Mouse (Mus musculus): ENCODE measurements at regions not wholly inside any gene's neighbourhood (a gene's known extent, or its start where the extent isn't known, plus 50 kb on each side); places are given as distances from the start of the nearest gene placed in this dataset.

GRCm38 (mm10) chr5:72245382-72245781 lies 77.4 kb upstream of the Commd8 start:
- intact Hi-C loops (cut with DNase I) = no loop called here

GRCm38 (mm10) chr5:72244134-72244533 lies 76.1 kb upstream of the Commd8 start:
- intact Hi-C loops (cut with DNase I) = no loop called here
- peak; percentile 35 to 64 for DNase-seq (ENCODE audit: extremely low spot score in 1 of 2, low spot score in 2 of 2)

More at GRCm38 (mm10) chr5:72245382-72245781, 77.4 kb upstream of the Commd8 start:
- DNase-seq (ENCODE audit: extremely low spot score in 1 of 2, low spot score in 2 of 2) = peak in 1 of 2 experiments; percentile 20

- no peak for DNase-seq (ENCODE audit: extremely low spot score in 1 of 2, low spot score in 2 of 2)
- intact Hi-C loops (cut with DNase I) = no loop called here
These were observed 75.0 kb upstream of the Commd8 start for GRCm38 (mm10) chr5:72242981-72243380.

GRCm38 (mm10) chr5:72241451-72241850 lies 73.5 kb upstream of the Commd8 start:
- intact Hi-C loops (cut with DNase I) = no loop called here
- DNase-seq (ENCODE audit: extremely low spot score in 1 of 2, low spot score in 2 of 2) = no peak

- intact Hi-C loops (cut with DNase I) = no loop called here
- DNase-seq (ENCODE audit: extremely low spot score in 1 of 2, low spot score in 2 of 2) = no peak
These were observed 72.3 kb upstream of the Commd8 start for GRCm38 (mm10) chr5:72240271-72240670.

GRCm38 (mm10) chr5:72227002-72227401 lies 59.0 kb upstream of the Commd8 start:
- DNase-seq (ENCODE audit: extremely low spot score in 1 of 2, low spot score in 2 of 2) = no peak
- intact Hi-C loops (cut with DNase I) = no loop called here

- DNase-seq (ENCODE audit: extremely low spot score in 1 of 2, low spot score in 2 of 2) = no peak
- intact Hi-C loops (cut with DNase I) = no loop called here
These were observed 57.7 kb upstream of the Commd8 start for GRCm38 (mm10) chr5:72225576-72226298.

GRCm38 (mm10) chr5:72225056-72225455 lies 57.1 kb upstream of the Commd8 start:
- intact Hi-C loops (cut with DNase I) = no loop called here
- DNase-seq (ENCODE audit: extremely low spot score in 1 of 2, low spot score in 2 of 2) = no peak

- intact Hi-C loops (cut with DNase I) = no loop called here
- peak in 1 of 2 experiments; percentile 48 for DNase-seq (ENCODE audit: extremely low spot score in 1 of 2, low spot score in 2 of 2)
These were observed 56.6 kb upstream of the Commd8 start for GRCm38 (mm10) chr5:72224551-72224966.

GRCm38 (mm10) chr5:72222902-72223301 lies 54.9 kb upstream of the Commd8 start:
- no peak for DNase-seq (ENCODE audit: extremely low spot score in 1 of 2, low spot score in 2 of 2)
- intact Hi-C loops (cut with DNase I) = no loop called here

GRCm38 (mm10) chr5:72219697-72220096 lies 51.7 kb upstream of the Commd8 start:
- DNase-seq (ENCODE audit: extremely low spot score in 1 of 2, low spot score in 2 of 2) = no peak
- intact Hi-C loops (cut with DNase I) = no loop called here

- DNase-seq (ENCODE audit: extremely low spot score in 1 of 2, low spot score in 2 of 2) = no peak
- intact Hi-C loops (cut with DNase I) = no loop called here
These were observed 51.3 kb upstream of the Commd8 start for GRCm38 (mm10) chr5:72219248-72219647.

Measured in left cerebral cortex, postnatal 10 days (tissue).